Mouse (Mus musculus) thymus, postnatal 4 days (tissue): ENCODE data around the gene Smarcd3.
"Not testable (repeated sequence)": the region's sequence is repeated elsewhere in the genome, so short reads cannot be mapped to it uniquely, and the experiment has no call there.

Source experiments
- DNase-seq: peaks from one replicate; pipeline ENCODE4 v3.0.0; 2021

The Smarcd3 gene

DNA sequence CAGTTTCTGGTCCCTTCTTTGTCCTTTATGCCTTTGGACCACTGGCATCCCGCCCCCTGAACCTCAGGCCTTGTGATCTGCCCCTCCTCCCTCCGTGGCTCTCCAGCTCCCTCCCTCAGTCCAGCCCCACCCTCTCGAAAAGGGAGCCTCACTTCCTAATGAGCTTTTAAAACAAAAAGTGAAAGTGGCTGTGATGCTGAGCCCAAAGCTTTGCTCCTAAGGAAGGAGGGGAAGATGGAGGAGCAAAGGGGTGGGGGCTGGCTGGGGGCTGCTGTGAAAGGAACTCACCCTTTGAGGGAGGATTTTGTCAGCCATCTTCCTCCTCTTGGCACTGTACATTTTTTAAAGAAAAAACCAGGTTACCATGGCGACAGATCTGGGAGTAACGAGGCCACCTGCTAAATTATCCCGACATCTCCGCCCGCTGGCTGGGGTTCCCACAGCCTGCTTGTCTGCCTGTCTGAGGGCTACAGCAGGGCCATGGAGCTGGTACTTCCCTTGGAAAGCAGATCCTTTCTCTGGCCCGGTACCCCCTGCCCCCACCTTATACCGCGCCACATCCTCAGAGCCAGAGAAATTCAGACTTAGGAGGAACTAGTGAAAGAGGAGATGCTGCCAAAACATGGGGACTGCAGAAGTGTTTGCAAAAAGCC, 27.6 kb downstream of the Smarcd3 start:
- DNase-seq, result no peak

DNA sequence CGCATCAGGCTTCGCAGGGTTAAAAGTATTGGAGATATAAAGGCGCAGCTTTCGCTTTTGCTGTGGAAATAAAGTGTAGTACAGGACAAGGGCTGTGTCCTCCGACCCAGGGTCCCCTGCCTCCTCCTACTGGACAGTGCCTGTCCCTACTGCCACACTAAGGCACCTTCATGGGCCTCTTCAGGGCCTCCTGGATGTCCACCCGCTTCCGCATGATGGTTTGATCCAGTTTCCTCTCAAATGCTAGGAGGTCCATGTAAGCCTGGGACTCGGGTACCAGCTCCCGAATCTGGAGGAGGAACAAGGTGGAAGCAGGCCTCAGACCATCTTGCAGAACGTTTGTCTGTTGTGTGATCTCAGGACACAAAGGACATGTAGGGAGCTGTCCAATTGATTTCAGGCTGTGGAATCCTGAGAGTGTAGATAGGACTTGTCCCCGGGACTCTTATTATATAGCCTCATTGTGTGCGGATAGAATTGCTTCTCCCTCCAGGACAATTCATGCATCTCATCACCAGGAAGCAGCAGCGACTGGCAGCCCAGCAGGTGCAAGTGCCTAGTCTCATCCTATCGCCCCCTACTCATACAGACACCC, 28.3 kb downstream of the Smarcd3 start:
- DNase-seq, result no peak

DNA sequence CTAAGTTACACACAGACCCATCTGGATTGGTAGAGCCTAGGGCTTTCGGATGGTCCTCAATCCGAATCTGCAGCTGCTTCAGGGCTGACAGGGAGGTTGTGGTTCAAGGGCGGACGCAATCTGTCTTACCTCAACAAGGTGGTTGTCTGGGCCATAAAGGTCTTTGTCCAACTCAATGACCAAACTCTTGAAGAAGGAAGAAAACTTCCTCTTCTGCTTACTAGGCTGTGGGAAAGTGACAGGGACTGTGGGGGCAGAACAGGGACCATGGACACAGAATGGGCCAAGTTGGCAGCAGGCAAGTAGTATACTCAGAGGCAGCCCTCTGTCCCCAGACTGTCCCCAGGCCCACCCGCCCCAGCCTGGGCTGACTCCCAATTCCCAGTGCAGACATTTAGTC, 28.9 kb downstream of the Smarcd3 start:
- no peak for DNase-seq

DNA sequence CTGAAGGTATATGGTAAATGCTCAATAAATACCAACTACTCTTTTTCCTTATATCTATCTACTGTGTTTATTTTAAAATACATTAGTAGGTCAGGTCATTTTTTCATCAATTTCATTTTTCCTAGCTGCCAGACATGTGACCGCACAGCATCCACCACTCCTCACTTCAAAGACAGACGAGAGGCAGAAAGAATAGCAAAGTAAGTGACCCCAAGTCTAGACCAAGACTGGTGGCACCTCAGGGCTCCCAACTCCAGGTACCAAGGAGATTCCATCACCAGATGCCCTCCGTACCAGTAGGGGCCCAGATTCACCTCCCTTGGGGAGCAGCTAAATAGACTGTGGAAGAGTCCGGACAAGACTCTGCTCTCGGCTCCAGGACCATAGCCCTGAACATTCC, 29.9 kb downstream of the Smarcd3 start:
- no peak for DNase-seq

DNA sequence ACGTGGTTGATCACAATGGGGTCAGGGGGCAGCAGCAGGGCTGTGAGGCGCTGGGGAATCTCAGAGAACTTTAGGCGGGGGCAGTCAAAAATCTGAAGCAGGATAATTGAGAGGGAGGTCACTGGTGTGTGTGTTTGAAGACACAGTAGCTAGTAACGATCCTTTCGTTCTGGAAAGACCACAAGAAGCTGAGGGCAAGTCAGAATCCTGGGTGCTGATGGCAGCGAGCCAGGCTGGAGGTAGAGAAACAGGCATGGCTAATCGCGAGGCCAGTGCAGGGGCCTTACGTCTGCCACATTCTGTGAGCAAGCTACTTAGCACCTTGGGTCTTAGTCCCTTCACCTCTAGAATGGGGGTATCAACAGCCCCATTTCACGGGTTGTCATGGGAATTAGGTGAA, 30.3 kb downstream of the Smarcd3 start:
- no peak for DNase-seq

DNA sequence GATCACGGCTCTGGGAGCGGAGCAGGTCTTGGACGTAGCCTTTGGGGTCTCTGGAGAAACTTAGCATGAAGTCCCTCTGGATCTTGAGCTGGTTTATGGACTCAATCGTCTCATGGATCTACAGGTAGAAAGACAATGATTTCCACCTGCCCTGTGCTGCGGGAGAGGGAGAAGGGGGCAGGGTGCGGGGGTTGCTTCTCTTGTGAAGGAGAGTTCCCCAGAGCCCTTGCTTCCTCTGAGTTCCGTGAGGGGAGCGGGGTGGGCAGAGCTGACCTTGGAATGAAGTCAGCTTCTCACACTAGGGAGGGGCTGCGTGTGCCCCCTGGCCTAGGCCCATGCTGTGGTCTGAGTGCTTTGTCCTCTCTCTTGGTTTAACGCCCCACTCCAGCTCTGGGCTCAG, 31.0 kb downstream of the Smarcd3 start:
- no peak for DNase-seq

DNA sequence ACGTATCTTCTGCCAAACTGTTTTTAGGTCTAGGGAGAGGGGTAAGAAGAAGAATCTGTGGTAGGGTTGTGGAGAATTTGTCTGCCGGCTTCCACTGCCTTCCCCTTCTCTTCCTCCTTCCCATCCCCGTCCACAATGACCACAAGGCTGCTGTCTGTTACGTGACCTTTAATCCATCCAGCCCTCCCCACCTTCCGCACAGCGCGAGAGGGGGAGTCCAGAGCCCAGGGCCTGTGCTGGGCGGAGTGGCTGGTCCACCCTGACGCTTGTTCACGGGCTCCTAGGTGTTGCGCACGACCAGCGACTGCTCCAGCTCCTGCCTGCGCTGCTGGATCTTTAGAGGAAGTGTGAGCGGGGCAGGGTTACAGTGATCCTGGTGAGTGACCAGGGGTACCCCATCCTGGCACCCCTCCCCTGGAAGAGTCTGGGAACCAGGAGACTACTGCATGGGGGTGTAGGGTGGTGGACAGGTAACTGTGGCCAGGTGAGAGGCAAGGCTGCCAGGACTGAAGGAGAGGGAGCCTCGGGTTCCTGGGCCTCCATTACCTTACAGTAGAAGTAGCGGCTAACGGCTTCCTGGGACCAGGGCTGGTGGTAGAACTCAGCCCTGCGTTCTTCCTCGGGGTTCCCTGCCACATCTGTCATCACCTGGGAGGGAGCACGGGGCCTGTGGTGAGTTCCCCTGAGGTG, 31.6 kb downstream of the Smarcd3 start:
- DNase-seq, result peak; percentile 13

DNA sequence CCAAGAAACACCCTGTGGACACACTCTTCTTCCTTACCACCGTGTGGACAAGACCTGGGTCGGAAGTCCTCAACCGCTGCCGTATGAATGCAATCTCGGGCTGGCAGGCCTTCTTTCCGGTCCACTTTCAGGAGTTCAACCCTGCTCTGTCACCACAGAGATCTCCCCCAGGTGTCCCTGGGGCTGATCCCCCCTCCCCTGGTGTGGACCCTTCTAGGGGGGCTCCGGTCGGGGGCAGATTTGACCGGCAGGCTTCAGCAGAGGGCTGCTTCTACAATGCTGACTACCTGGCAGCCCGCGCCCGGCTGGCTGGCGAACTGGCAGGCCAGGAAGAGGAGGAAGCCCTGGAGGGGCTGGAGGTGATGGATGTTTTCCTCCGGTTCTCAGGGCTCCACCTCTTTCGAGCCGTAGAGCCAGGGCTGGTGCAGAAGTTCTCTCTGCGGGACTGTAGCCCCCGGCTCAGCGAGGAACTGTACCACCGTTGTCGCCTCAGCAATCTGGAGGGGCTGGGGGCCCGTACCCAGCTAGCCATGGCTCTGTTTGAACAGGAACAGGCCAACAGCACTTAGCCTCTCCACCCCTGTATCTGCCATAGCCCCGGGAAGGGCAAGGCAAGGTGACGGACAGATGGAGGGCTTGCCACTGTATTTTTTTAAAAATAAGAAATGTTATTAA, 32.3 kb downstream of the Smarcd3 start:
- peak; percentile 13 for DNase-seq

DNA sequence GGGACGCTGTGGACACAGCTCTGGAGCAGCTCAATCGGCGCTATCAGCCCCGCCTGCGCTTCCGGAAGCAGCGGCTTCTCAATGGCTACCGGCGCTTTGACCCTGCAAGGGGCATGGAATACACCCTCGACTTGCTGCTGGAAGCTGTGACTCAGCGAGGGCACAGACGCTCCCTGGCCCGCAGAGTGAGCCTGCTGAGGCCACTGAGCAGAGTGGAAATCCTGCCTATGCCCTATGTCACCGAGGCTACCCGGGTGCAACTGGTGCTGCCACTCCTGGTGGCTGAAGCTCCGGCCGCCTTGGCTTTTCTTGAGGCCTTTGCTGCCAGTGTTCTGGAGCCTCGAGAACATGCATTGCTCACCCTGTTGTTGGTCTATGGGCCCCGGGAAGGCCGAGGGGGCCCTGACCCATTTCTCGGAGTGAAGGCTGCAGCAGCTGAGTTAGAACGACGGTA, 32.9 kb downstream of the Smarcd3 start:
- DNase-seq, result peak; percentile 22

DNA sequence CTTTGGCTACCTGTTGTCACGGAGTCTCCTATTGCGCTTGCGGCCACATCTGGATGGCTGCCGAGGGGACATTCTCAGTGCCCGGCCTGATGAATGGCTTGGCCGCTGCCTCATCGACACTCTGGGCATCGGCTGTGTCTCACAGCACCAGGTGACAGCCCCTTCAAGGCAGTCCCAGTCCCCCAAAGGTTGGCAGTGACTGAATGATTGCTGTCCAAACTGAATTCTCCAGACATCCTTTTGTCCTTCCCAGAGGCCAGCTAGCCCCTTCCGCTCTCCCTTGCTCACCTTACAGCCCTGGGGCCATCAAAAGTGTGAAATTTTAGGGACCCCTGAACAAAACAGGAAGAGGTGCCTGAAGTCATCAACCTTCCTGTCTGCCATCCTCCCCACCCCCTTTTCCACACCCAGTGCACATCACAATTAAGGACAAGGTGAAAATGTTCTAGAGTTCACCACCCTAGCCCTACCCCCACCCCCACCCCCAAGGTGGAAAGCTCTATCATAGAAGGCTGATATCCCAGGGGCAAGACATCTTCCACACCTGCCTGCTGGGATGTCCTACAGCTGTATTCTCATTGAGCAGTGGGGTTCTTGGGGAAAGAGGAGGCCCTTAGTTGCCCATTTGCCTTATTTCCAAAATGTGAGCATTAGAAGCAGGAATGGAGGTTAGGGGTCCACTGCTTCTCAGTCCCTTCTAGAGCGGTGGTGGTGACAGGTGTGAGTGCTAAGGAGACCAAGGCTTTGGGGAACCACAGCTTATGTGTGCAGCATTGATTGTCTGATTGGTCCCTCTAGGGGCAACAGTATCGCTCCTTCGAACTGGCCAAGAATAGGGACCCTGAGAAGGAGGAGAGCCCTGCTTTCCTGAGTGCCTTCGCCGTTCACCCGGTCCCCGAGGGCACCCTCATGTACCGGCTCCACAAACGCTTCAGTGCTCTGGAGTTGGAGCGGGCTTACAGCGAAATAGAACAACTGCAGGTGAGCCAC, 34.4 kb downstream of the Smarcd3 start:
- DNase-seq, result peak; percentile 7

DNA sequence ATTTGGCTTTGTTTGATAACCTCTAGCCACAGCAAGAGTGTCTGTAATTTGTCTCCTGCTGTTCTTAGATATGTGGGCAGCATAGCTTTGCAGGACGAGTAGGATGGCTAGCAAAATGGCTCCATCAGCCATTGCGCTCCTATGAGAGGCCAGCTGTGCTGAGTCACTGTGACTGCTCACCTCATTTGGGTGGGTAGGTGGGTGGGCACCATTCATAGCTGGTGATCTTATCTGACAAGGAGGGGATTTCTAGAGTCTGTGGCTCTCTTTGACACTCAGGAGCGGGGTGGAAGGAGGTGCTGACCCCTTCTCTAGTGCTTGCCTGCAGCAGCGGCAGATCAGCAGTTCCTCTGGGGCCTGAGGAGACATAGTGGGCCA, 37.0 kb downstream of the Smarcd3 start:
- peak; percentile 22 for DNase-seq

DNA sequence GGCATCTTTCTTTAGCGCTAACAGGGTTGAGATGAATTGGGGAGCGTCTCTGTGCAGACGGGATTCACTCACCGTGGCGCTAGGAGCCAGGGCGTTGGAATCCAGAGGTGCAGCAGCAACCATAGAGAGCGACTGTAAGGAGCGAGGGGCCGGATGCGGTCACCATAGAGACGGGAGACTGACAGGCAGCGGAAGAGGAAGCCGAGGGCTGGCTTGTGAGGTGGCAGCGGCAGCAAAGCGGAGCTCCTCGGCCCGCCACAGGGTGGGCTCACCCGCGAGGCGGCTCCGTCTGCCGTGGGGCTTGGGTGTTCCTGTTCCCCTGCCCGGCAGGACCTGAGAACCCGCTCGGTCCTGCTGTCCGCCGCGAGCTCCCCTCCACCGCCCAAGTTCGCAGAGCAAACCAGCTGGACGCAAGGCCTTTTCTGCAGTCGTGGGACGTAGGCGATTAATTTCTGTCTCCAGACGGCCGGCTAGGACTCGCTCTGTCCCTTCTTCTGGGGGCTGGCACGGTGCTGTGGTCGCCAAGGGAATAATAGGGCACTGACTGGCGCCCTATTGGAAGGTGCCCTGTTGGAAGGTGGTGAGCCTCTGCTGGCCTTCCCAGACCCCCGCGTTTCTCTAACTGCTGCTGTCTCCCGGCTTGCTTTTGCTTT, 37.5 kb downstream of the Smarcd3 start, which contains the start of gene Chpf2:
TSS of gene Chpf2 (plus strand) at position 195 of the 653 bp plus-strand sequence.
- peak; percentile 88 for DNase-seq

DNA sequence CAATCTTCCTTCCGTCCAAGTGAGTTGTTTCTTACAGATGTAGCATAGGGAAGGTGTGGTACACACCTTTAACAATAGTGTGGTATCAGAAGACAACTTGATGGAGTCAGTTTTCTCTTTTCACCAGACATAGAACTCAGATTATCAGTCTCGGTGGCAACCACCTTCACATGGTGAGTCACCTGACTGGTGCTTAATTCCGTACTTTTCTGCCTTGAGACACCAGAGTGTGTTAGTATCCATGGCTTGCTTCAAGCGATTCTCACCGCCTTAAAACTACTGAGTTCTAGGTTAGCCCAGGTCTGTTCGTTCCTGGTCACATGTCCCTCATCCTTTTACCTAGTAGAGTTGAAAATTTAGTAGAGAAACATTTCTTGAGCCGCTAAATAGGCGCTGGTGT, 38.1 kb downstream of the Smarcd3 start:
- no peak for DNase-seq

DNA sequence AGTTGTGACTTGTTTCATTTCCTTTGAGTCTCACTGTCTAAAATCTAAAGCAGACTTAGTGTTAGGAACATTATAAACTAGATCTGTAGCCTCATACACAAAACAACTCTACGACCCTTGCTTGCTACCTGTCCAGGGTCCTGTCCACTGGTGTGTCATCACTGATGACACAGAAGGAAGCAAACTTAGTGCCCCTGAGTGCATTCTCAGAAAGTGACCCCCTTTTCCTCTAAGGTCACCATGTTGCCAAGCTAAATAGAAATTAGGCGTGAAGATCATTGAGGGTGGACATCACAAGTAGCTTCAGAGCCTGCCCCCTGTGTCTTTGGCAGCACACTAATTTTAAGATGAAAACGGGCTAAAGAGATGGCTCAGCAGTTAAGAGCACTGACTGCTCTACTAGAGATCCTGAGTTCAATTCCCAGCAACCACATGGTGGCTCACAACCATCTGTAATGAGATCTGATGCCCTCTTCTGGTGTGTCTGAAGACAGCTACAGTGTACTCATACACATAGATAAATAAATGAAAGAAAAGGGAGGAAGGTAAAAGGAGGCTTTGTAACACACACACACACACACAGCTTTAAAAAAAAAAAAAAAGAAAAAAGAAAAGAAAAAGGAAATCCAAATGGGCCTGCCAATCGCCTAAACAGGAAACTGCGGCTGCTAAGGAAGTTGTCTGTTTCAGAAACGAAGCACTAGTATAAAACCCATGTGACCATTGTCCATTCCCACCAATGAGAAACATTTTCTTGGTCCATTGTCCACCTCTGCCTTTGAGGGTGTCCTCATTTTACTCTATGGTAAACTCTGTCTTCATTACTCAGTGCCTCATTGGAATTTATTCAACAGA, 45.9 kb downstream of the Smarcd3 start:
- no peak for DNase-seq

DNA sequence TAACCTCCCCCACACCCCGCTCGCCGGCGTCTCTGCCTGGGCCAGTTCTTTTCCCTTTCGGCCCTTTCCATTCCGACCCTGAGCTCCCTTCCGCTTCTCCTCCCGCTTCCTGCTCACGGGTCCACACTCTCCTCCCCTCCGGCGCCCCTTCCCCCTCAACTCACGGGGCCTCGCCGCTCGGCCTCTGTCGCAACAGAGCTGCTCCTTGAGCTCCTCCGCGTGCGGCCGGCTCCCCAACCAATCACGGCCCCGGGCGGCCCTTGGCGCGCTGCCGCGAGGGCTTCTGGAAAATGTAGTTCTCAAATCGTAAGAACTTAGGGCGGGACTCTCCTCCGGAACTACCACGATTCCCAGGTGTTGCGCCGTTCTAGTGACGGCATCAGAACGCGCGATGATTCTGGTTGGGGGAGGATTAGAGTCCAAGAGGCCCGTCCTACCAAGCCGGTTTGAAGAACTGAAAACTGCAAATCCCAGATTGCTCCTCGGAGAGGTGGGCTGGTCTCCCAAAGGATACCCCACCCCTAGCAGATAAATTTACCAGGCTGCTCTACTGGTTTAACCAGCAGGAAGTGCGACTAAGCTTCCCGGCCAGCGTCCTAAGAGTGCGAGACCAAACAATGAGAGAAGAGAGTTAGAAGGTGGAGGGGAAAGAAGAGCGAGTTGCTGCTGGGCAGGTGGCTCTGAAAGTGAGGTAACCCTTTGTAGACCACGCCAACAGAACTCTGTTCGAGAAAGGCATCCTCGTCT, 46.9 kb downstream of the Smarcd3 start, which contains the start of gene Abcf2:
TSS of gene Abcf2 (minus strand) at position 285 of the 747 bp plus-strand sequence.
- DNase-seq, result peak; percentile 99

DNA sequence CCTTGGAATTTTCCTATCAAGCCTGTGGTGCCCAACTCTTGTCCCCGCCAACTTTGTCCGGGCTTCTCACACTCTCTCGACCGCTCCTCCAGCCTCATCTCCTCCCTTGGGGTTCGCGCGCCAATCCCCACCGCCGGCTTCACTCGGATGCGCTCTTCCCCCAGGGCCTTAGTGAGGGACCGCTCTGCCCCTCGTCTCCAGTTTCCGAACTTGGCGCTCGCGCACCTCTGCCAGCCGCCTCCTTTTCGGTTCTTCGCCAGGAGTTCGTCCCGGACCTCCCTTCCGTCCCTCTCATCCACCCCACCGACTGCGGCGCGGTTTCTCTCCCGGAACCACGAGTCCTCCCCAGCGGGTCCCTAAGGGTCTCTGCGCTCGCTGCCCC, 47.4 kb downstream of the Smarcd3 start:
- no peak for DNase-seq

DNA sequence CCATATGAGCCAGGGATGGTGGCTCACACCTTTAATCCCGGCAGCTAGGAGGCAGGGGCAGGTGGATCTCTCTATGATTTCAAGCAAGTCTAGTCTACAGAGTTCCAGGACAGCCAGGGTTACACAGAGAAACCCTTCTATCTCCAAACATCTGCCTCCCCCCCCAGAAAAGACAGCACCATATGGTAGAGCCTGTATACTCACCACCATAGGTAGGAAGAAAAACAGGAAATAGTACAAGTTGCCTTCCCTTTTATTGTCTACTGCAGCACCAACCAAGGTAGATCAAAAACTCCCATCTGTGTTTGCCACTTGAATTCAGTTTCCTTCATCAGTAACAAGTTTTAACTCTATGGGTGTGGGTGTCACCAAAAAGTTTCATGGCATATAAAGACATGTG, 48.3 kb downstream of the Smarcd3 start:
- no peak for DNase-seq

DNA sequence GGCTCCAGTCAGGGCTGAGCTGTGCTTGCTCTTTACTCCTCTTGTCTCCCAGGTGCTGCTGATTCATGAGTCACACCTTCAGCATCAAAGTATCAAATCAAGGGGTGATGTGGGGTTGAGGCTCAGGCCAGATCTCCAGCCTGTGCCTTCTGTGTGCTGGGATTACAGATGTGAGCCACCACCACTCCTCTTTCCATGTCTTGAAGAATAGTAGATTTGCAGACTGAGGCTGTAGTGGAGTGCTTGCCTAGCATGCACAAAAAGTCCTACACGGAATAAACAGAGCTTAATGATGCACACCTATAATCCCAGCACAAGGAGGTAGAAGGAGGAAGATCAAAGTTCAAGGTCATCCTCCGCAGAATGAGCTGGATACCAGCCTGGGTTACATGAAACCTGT, 67.5 kb downstream of the Smarcd3 start, which contains the start of gene 4931409K22Rik:
TSS of gene 4931409K22Rik (minus strand) at position 101 of the 400 bp plus-strand sequence.
- DNase-seq, result no peak

DNA sequence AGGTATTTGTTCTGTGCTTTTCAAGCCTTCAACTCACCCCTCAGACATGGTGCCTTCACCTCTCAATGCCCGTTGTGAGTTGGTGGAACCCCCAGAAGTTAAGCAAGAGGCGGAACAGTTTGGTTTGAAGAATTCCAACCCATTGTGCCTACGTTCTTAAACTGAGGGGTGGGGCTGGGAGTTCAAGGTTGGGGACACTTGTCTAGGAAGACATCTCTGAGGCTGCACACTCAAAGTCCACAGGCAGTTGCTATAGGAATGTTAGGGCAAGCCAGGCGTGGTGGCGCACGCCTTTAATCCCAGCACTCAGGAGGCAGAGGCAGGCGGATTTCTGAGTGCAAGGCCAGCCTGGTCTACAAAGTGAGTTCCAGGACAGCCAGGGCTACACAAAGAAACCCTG, 68.9 kb downstream of the Smarcd3 start:
- not testable (repeated sequence) for DNase-seq
